13 mouse cellular contexts compared by ENCODE assay signal in genomic region chr2:119311544-119311943, GRCm38 (mm10). TPM values are rescaled to one million over a fixed set of nuclear protein-coding genes. Genes with fewer than 3 reads are reported as not detected.
DNase-seq lines count a peak whose midpoint lies in the region; ATAC-seq and TF ChIP-seq lines count a peak whose summit lies in the region.
"Had no signal": no experiment of that assay in that cellular context is flagged by ENCODE, and none has a peak within 500 bp of the region (broad histone marks: within the 10 kb centered on the region; RNA-seq: fewer than 3 reads in every experiment).

No protein-coding gene starts in this region.

- peak overlapping the region; percentile 76 for H3K27ac ChIP-seq in gastrocnemius, adult 2 months
- H3K27ac ChIP-seq in heart, embryonic 11.5 days (ENCODE audit: low read depth, low read length) = peak overlapping the region; percentile 24; the same call in 1 of the 2 replicates
- H3K27ac ChIP-seq in kidney, embryonic 15.5 days = peak overlapping the region; percentile 11
- H3K27ac ChIP-seq: hindbrain, embryonic 12.5 days; limb, embryonic 15.5 days had no signal

- intact Hi-C loops in gastrocnemius, adult 2 months (cut with DNase I) = no loop called here

- TF ChIP-seq CTCF in gastrocnemius, adult 2 months (IDR thresholded peaks at IDR 0.05) = no peak

- H3K4me3 ChIP-seq in gastrocnemius, adult 2 months = no peak overlapping the region
- H3K4me3 ChIP-seq in heart, embryonic 11.5 days (ENCODE audit: low read depth, low read length) = no peak overlapping the region
- H3K4me3 ChIP-seq in kidney, embryonic 15.5 days (replicated peaks) = no peak overlapping the region
- H3K4me3 ChIP-seq: hindbrain, embryonic 12.5 days; limb, embryonic 15.5 days had no signal

- no peaks in the 10 kb centered on the region for H3K9me3 ChIP-seq in heart, embryonic 11.5 days (replicated peaks; ENCODE audit: control insufficient read depth, low read length)
- 0 out of 2 replicates have a peak, but pooled peaks cover 3% of the 10 kb centered on the region for H3K9me3 ChIP-seq in kidney, embryonic 15.5 days (replicated peaks)
- H3K9me3 ChIP-seq: limb, embryonic 15.5 days had no signal

- DNase-seq in gastrocnemius, adult 2 months = no peak
- no peak for DNase-seq in gastrocnemius, adult 18-20 months (ENCODE audit: low spot score)
- peak; percentile 63 for DNase-seq in lung, postnatal 10 days
- DNase-seq in spleen, postnatal 10 days (ENCODE audit: low spot score in 2 of 2) = no peak
- DNase-seq in spleen, postnatal 14 days (ENCODE audit: low spot score in 2 of 2) = no peak
- DNase-seq in natural killer cell, adult 2 months (ENCODE audit: low spot score in 2 of 2) = no peak
- DNase-seq: forebrain, postnatal 0 days had no signal

- no peak overlapping the region for H3K9ac ChIP-seq in heart, embryonic 11.5 days (ENCODE audit: low read depth, low read length)
- no peak overlapping the region for H3K9ac ChIP-seq in kidney, embryonic 15.5 days
- H3K9ac ChIP-seq: forebrain, postnatal 0 days; hindbrain, embryonic 12.5 days; limb, embryonic 15.5 days had no signal

- H3K27me3 ChIP-seq in heart, embryonic 11.5 days (ENCODE audit: control insufficient read depth, insufficient read depth, low read length) = peaks cover 4% of the 10 kb centered on the region; the same call in 1 of the 2 replicates
- H3K27me3 ChIP-seq in kidney, embryonic 15.5 days = 0 out of 2 replicates have a peak, but pooled peaks cover 2% of the 10 kb centered on the region
- H3K27me3 ChIP-seq: limb, embryonic 15.5 days; Patski had no signal

- 39% methylated on average over 12 of the region's 12 CpGs for WGBS in heart, embryonic 11.5 days (ENCODE audit: insufficient replicate concordance)
- WGBS in kidney, embryonic 15.5 days = 23% methylated on average over 12 of the region's 12 CpGs

- no peak overlapping the region for H3K4me2 ChIP-seq in heart, embryonic 11.5 days
- no peak overlapping the region for H3K4me2 ChIP-seq in kidney, embryonic 15.5 days
- H3K4me2 ChIP-seq: hindbrain, embryonic 12.5 days; limb, embryonic 15.5 days had no signal

- H3K4me1 ChIP-seq in heart, embryonic 11.5 days (ENCODE audit: control insufficient read depth, insufficient read depth, low read length) = peaks cover 6% of the 10 kb centered on the region; the same call in 1 of the 2 replicates
- peaks cover 37% of the 10 kb centered on the region for H3K4me1 ChIP-seq in kidney, embryonic 15.5 days

- no peak for ATAC-seq in heart, embryonic 11.5 days (replicated peaks; ENCODE audit: insufficient number of reproducible peaks, low FRiP score, low TSS enrichment)
- peak; percentile 9; the same call in 1 of the 2 replicates for ATAC-seq in kidney, embryonic 15.5 days (replicated peaks; ENCODE audit: low FRiP score)
- ATAC-seq: forebrain, postnatal 0 days; Patski had no signal

- no peaks in the 10 kb centered on the region for H3K36me3 ChIP-seq in heart, embryonic 11.5 days (ENCODE audit: control insufficient read depth, insufficient read depth, low read length)
- no peaks in the 10 kb centered on the region for H3K36me3 ChIP-seq in kidney, embryonic 15.5 days
- H3K36me3 ChIP-seq: hindbrain, embryonic 12.5 days; limb, embryonic 15.5 days had no signal

RNA-seq across cellular contexts. Expression of gene Dll4, which starts 14.0 kb away (rescaled TPM):
- total RNA-seq in gastrocnemius, adult 2 months (2021) = 1 to 10 TPM; 3.8 to 4.8 TPM
- 1 to 10 TPM; 3.2 to 4.5 TPM for total RNA-seq in gastrocnemius, adult 18-20 months (2021)
- polyA plus RNA-seq in heart, embryonic 11.5 days (2014; fragmentation: Nextera tagmentation; extraction: Ambion mirVana) = 3.7 and 5.0 TPM in 2 replicates
- polyA plus RNA-seq in kidney, embryonic 15.5 days (2015; fragmentation: Nextera tagmentation; extraction: Ambion mirVana) = 9.9 and 10.5 TPM in 2 replicates
- polyA plus RNA-seq: C2C12 had no signal

RNA-seq across cellular contexts. Expression of gene Vps18, which starts 23.0 kb away (rescaled TPM):
- 10 to 100 TPM; 10.9 to 11.7 TPM for total RNA-seq in gastrocnemius, adult 2 months (2021)
- total RNA-seq in gastrocnemius, adult 18-20 months (2021) = 10 to 100 TPM; 10.1 to 10.2 TPM
- polyA plus RNA-seq in heart, embryonic 11.5 days (2014; fragmentation: Nextera tagmentation; extraction: Ambion mirVana) = 6.9 and 8.7 TPM in 2 replicates
- 17.6 and 19.6 TPM in 2 replicates for polyA plus RNA-seq in kidney, embryonic 15.5 days (2015; fragmentation: Nextera tagmentation; extraction: Ambion mirVana)

RNA-seq across cellular contexts. Expression of gene Chac1, which starts 39.5 kb away (rescaled TPM):
- 10 to 100 TPM; 30.1 to 90.4 TPM for total RNA-seq in gastrocnemius, adult 2 months (2021)
- 100 to 1,000 TPM in 1 of 2 experiments, 10 to 100 TPM in 1; 50.6 to 108 TPM for total RNA-seq in gastrocnemius, adult 18-20 months (2021)
- polyA plus RNA-seq in heart, embryonic 11.5 days (2014; fragmentation: Nextera tagmentation; extraction: Ambion mirVana) = 0.35 and 0.74 TPM in 2 replicates
- 0.91 and 0.98 TPM in 2 replicates for polyA plus RNA-seq in kidney, embryonic 15.5 days (2015; fragmentation: Nextera tagmentation; extraction: Ambion mirVana)

RNA-seq across cellular contexts. Expression of gene Rhov, which starts 40.5 kb away (rescaled TPM):
- not detected for total RNA-seq in gastrocnemius, adult 2 months (2021)
- not detected for total RNA-seq in gastrocnemius, adult 18-20 months (2021)
- not detected in 2 replicates for polyA plus RNA-seq in heart, embryonic 11.5 days (2014; fragmentation: Nextera tagmentation; extraction: Ambion mirVana)
- 0.72 and 1.1 TPM in 2 replicates for polyA plus RNA-seq in kidney, embryonic 15.5 days (2015; fragmentation: Nextera tagmentation; extraction: Ambion mirVana)

Comparison
In these comparisons a context has a peak if more than half of its experiments do, and no peak if none do; other contexts are left out.
1. H3K27ac ChIP-seq: peak in every context shown above with its lines; median percentile 76 in gastrocnemius, adult 2 months; 24 in heart, embryonic 11.5 days; 11 in kidney, embryonic 15.5 days.